Mouse (Mus musculus): ENCODE data around the gene Hells.

DNA sequence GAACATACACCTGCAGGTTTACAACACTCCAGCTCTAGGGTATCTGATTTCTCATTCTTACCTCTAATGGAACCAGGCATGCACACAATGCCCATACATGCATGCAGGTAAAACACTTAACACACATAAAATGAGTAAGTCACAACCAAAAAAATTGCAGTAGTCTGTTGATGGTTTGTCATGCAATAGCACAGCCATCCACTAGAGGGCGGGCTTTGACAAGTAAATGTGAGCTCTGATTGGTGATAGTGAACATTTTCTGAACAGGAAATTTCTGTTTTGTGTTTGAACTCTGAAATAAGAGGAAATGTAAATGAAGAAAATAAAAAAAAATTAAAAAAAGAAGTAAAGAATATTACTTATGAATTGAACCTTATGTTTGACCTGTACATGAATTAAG, 51.3 kb downstream of the Hells start:
- TF ChIP-seq CTCF (IDR thresholded peaks at IDR 0.05; ENCODE audit: borderline replicate concordance, control insufficient read depth, extremely low read depth, insufficient read depth, low read length, poor library complexity) (no peak), POLR2A (IDR thresholded peaks at IDR 0.05; ENCODE audit: control insufficient read depth, extremely low read depth, insufficient read depth, low read length, poor library complexity) (no peak)

Measured in thymus, adult 2 months (tissue).